Mouse (Mus musculus) spleen, adult 2 months (tissue): ENCODE measurements around the gene Mymk. TPM values are rescaled to one million over a fixed set of nuclear protein-coding genes. Genes with fewer than 3 reads are reported as not detected.

ENCODE experiments used
- DNase-seq, 2 experiments: peaks; one replicate each; pipeline versions ENCODE4 v3.0.0 to v3.0.0-alpha.2; 2012 to 2021; ENCODE audit warnings: low spot score in 2 of 2, low read depth in 1 of 2
- H3K27ac ChIP-seq: fragments of 200-500 bp; 2 replicates; pipeline ENCODE4 v1.5.1; 2012; ENCODE audit warnings: low read length, inconsistent platforms; ENCODE audit not compliant: insufficient read depth
- H3K27me3 ChIP-seq: fragments of 200-500 bp; 2 replicates; pipeline ENCODE4 v1.6.1; 2012; ENCODE audit warnings: mild to moderate bottlenecking, moderate library complexity, low read length, inconsistent platforms; ENCODE audit not compliant: control insufficient read depth, insufficient read depth
- H3K36me3 ChIP-seq: fragments of 200-500 bp; 2 replicates; pipeline ENCODE4 v1.6.1; 2012; ENCODE audit warnings: mild to moderate bottlenecking, low read length, inconsistent platforms; ENCODE audit not compliant: control insufficient read depth, insufficient read depth
- H3K4me1 ChIP-seq: fragments of 200-500 bp; 2 replicates; pipeline ENCODE4 v1.6.1; 2011; ENCODE audit warnings: inconsistent platforms; ENCODE audit not compliant: control insufficient read depth, insufficient read depth, insufficient read length
- H3K4me3 ChIP-seq: fragments of 200-500 bp; 2 replicates; pipeline ENCODE4 v1.5.1; 2011; ENCODE audit warnings: mild to moderate bottlenecking, inconsistent platforms; ENCODE audit not compliant: insufficient read depth, insufficient read length; ENCODE audit errors: extremely low read depth
- CTCF ChIP-seq: fragments of 200-500 bp; IDR thresholded peaks from 2 replicates; pipeline ENCODE4 v1.5.1; 2011; ENCODE audit warnings: mild to moderate bottlenecking, inconsistent platforms; ENCODE audit not compliant: insufficient read depth, insufficient read length, insufficient replicate concordance; ENCODE audit errors: extremely low read depth
- POLR2A ChIP-seq: fragments of 200-500 bp; IDR thresholded peaks from 2 replicates; pipeline ENCODE4 v1.6.1; 2011; ENCODE audit warnings: low read depth, low read length, inconsistent platforms
- WGBS: fragments of 180-500 bp; shearing (Covaris S2); methylation state at CpG from one replicate; pipeline ENCODE4 v1.1.7; 2018; 5-methylcytosine and 5-hydroxymethylcytosine counted together
- polyA plus RNA-seq: library from polyadenylated mRNA; depleted of rRNA; stranded (reverse); fragments of >200 nt; gene quantifications from 2 replicates; pipeline ENCODE4 v1.2.3, GENCODE M21; 2012

Mymk gene
- polyA plus RNA-seq, 1 experiment = 0.47 TPM

DNA sequence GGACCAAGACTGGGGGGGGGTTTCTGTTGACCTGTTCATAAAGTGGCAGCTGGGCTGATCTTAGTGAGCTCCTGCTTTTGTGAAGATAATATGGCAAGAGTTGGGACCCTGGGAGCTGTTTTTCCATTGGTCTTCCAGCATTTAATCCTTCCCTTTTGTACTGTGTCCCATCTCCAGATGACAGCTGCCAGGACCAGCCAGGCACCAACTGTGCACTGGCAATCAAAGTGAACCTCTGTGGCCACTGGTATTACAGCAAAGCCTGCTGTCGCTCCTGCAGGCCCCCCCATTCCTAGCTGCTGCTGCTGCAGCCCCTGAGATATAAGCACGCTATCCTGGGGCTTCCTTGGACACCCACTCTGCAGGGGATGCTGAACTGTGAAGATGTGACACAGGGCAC lies 36.2 kb upstream of the Mymk start:
- Histone ChIP-seq H3K27ac (no peak overlapping the region), H3K27me3 (no peaks in the 10 kb centered on the region), H3K36me3 (no peaks in the 10 kb centered on the region), H3K4me1 (no peaks in the 10 kb centered on the region), H3K4me3 (no peak overlapping the region)
- no peak for DNase-seq
- 88% methylated on average over 2 of the region's 2 CpGs for WGBS
- TF ChIP-seq CTCF (no peak), POLR2A (no peak)

DNA sequence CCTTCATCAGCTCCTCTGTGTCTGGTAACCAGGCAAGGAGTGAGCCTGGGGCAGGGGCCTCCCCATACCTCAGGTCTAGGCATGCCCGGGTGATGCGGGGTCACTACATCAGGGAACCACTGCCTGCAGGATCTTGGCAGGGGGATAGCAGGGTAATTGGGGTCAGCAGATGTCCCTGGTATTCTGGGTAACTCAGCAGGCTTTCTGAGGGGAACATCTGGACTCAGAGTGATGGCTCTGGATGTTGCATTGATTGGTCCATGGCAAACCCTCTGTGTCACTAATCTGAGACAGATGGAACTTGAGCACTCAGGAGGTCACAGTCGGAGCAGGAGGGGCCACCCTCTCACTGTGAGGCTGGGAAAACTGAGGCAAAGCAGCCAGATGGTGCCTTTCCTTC lies 34.8 kb upstream of the Mymk start:
- Histone ChIP-seq H3K4me1 (no peaks in the 10 kb centered on the region), H3K27me3 (no peaks in the 10 kb centered on the region), H3K27ac (no peak overlapping the region), H3K36me3 (no peaks in the 10 kb centered on the region), H3K4me3 (no peak overlapping the region)
- WGBS = 92% methylated on average over 3 of the region's 3 CpGs
- no peak for DNase-seq
- no peak for TF ChIP-seq POLR2A
- no peak for TF ChIP-seq CTCF

GRCm38 (mm10) chr2:27103554-27103953 lies 31.6 kb upstream of the Mymk start:
- 88% methylated on average over 7 of the region's 7 CpGs for WGBS
- Histone ChIP-seq H3K27ac (no peak overlapping the region), H3K27me3 (no peaks in the 10 kb centered on the region), H3K36me3 (no peaks in the 10 kb centered on the region), H3K4me1 (no peaks in the 10 kb centered on the region), H3K4me3 (no peak overlapping the region)
- TF ChIP-seq CTCF (no peak), POLR2A (no peak)
- DNase-seq = no peak

GRCm38 (mm10) chr2:27097776-27098175 lies 25.8 kb upstream of the Mymk start:
- DNase-seq = peak in 1 of 2 experiments; percentile 19
- no peak overlapping the region for H3K4me3 ChIP-seq
- no peak for TF ChIP-seq POLR2A
- no peak for TF ChIP-seq CTCF
- H3K36me3 ChIP-seq = no peaks in the 10 kb centered on the region
- 9% methylated on average over 6 of the region's 6 CpGs for WGBS
- H3K4me1 ChIP-seq = peaks cover 11% of the 10 kb centered on the region; the same call in 1 of the 2 replicates
- H3K27me3 ChIP-seq = no peaks in the 10 kb centered on the region
- H3K27ac ChIP-seq = no peak overlapping the region

DNA sequence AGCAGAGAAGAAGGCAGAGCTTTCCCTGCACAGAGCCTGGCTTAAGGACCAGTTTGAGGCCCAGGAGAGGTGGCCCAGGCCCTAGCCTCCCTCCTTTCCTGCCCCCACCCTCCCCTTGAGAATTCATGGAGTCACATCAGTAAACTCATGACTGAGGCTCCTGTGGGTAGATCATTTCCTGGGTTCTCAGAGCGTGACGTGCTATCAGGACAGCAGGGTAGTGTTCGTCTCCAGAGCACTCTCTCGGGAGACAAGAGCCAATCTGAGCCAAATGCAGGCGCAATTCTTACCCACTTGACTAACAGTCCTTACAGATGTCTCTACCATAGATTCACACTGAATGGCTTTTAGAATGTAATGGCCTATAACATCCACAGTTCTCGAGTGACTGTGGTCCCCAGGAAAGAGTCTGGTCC lies 25.3 kb upstream of the Mymk start:
- Histone ChIP-seq H3K27me3 (no peaks in the 10 kb centered on the region), H3K4me1 (peaks cover 11% of the 10 kb centered on the region; the same call in 1 of the 2 replicates), H3K4me3 (no peak overlapping the region), H3K27ac (no peak overlapping the region), H3K36me3 (no peaks in the 10 kb centered on the region)
- TF ChIP-seq CTCF (no peak), POLR2A (no peak)
- peak in 1 of 2 experiments; percentile 14 for DNase-seq
- 25% methylated on average over 6 of the region's 6 CpGs for WGBS

DNA sequence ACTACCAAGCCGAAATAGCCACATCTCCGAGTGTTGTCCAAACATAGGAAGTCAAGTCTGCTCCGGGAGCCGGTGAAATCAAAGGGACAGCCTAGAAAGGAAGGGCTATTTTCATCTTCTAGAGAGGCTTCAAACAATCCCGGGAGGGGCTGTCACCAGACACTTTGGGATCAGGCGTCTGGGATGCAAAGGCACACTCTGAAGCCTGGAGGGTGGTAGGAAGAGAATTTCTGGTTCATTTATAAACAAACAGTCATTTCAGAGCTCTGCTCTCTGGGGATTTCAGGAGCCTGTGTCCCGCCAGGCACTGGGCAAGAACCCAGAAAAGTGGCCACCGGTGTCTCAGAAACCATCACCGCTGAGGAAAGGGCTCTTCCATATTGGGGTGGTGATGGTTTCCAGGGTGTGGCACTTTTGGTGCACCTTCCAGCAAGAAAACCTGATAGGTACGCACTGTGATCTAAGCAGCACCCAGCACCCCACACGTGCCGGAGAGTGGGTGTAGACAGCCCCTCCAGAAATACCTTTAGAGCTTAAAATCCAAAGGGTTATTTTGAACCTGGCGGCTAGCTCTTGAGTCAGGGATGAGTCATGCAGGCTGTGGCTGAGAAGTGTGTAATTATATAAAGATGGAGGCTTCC lies 24.5 kb upstream of the Mymk start:
- H3K36me3 ChIP-seq = no peaks in the 10 kb centered on the region
- DNase-seq = no peak
- H3K4me3 ChIP-seq = no peak overlapping the region
- peaks cover 11% of the 10 kb centered on the region; the same call in 1 of the 2 replicates for H3K4me1 ChIP-seq
- 77% methylated on average over 13 of the region's 13 CpGs for WGBS
- H3K27me3 ChIP-seq = no peaks in the 10 kb centered on the region
- TF ChIP-seq POLR2A = no peak
- no peak for TF ChIP-seq CTCF
- H3K27ac ChIP-seq = no peak overlapping the region

GRCm38 (mm10) chr2:27095178-27095577 lies 23.2 kb upstream of the Mymk start:
- 96% methylated on average over 7 of the region's 7 CpGs for WGBS
- TF ChIP-seq POLR2A (no peak), CTCF (no peak)
- peaks cover 11% of the 10 kb centered on the region; the same call in 1 of the 2 replicates for H3K4me1 ChIP-seq
- H3K27ac ChIP-seq = no peak overlapping the region
- H3K27me3 ChIP-seq = no peaks in the 10 kb centered on the region
- no peaks in the 10 kb centered on the region for H3K36me3 ChIP-seq
- H3K4me3 ChIP-seq = no peak overlapping the region
- no peak for DNase-seq
